Mouse (Mus musculus) cerebellum, adult 9-10 months (tissue): ENCODE results near the gene Trp73.

Experiments used
- DNase-seq: peaks from one replicate; pipeline ENCODE4 v3.0.0; 2022

Trp73 gene

GRCm38 (mm10) chr4:154140182-154140212 is at the start of gene Trp73:
Gene Trp73 (minus strand): TSS chr4:154140208.
- DNase-seq, result no peak

- DNase-seq, result no peak
Observed at GRCm38 (mm10) chr4:154188948-154189347, 48.9 kb upstream of the Trp73 start.

GRCm38 (mm10) chr4:154186002-154186537 is 46.1 kb upstream of the Trp73 start:
- DNase-seq, result no peak

- DNase-seq, result no peak
Observed at GRCm38 (mm10) chr4:154185001-154185400, 45.0 kb upstream of the Trp73 start.

GRCm38 (mm10) chr4:154183566-154183965 is 43.6 kb upstream of the Trp73 start:
- DNase-seq, result no peak

- no peak for DNase-seq
Observed at GRCm38 (mm10) chr4:154181001-154181400, 41.0 kb upstream of the Trp73 start.

GRCm38 (mm10) chr4:154177257-154177656 is 37.2 kb upstream of the Trp73 start:
- no peak for DNase-seq

GRCm38 (mm10) chr4:154171931-154172604 is 32.1 kb upstream of the Trp73 start:
- DNase-seq, result no peak

GRCm38 (mm10) chr4:154171151-154171930 is 31.3 kb upstream of the Trp73 start:
- DNase-seq, result no peak

GRCm38 (mm10) chr4:154170506-154171150 is 30.6 kb upstream of the Trp73 start, which contains the start of gene Megf6:
Gene Megf6 (plus strand): TSS chr4:154170730.
- no peak for DNase-seq

- no peak for DNase-seq
Observed at GRCm38 (mm10) chr4:154170021-154170420, 30.0 kb upstream of the Trp73 start.

- peak; percentile 48 for DNase-seq
Observed at GRCm38 (mm10) chr4:154167053-154167452, 27.0 kb upstream of the Trp73 start.

GRCm38 (mm10) chr4:154163296-154163695 is 23.3 kb upstream of the Trp73 start:
- DNase-seq, result peak; percentile 79

- peak; percentile 96 for DNase-seq
Observed at GRCm38 (mm10) chr4:154160538-154161390, 20.8 kb upstream of the Trp73 start, which contains the start of gene Tprgl. Gene Tprgl (minus strand): TSS chr4:154160666.

- peak; percentile 70 for DNase-seq
Observed at GRCm38 (mm10) chr4:154159961-154160537, 20.0 kb upstream of the Trp73 start.

GRCm38 (mm10) chr4:154159002-154159401 is 19.0 kb upstream of the Trp73 start:
- DNase-seq, result peak; percentile 93

- DNase-seq, result peak; percentile 54
Observed at GRCm38 (mm10) chr4:154157970-154158662, 18.1 kb upstream of the Trp73 start.

- peak; percentile 51 for DNase-seq
Observed at GRCm38 (mm10) chr4:154156050-154156449, 16.0 kb upstream of the Trp73 start.

GRCm38 (mm10) chr4:154154104-154154503 is 14.1 kb upstream of the Trp73 start:
- DNase-seq, result peak; percentile 17

- DNase-seq, result peak; percentile 82
Observed at GRCm38 (mm10) chr4:154146342-154146741, 6.3 kb upstream of the Trp73 start.

GRCm38 (mm10) chr4:154144712-154145111 is 4.7 kb upstream of the Trp73 start:
- peak; percentile 31 for DNase-seq
